In the genomic region with DNA sequence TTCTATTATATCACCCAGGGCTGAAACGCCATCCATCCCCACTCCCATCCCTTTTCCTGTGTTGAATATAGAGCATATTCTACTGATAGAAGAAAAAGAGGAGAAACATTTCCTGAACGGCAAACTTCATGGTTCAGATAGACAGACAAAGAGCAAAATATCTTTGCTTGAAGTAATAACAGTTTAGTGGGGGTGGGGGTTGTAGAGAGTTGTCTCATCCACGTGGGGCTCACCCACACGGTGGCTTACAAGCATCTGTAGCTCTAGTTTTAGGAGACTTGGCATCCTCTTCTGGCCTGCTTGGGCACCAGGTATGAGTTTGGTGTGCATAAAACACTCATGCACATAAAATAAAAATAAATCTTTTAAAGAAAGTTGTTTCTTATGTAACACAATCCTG, we compare ENCODE assay signal across 8 mouse cellular contexts. TPM values are rescaled to one million over a fixed set of nuclear protein-coding genes. Genes with fewer than 3 reads are reported as not detected.
DNase-seq lines count a peak whose midpoint lies in the region; ATAC-seq and TF ChIP-seq lines count a peak whose summit lies in the region.

No protein-coding gene starts in this region.

- peak overlapping the region; percentile 99 for H3K9ac ChIP-seq in kidney, embryonic 16.5 days (replicated peaks; ENCODE audit: low read length)
- H3K9ac ChIP-seq in hindbrain, embryonic 14.5 days, result peak overlapping the region; percentile 100
- peak overlapping the region; percentile 91 for H3K9ac ChIP-seq in midbrain, embryonic 15.5 days

- no peak for TF ChIP-seq CTCF in cortical plate, adult 2 months (IDR thresholded peaks at IDR 0.05; ENCODE audit: extremely low read depth, insufficient read depth, low read length)

- 32% methylated on average over 4 of the region's 4 CpGs for WGBS in kidney, embryonic 16.5 days
- 30% methylated on average over 4 of the region's 4 CpGs for WGBS in hindbrain, embryonic 14.5 days
- 22% methylated on average over 4 of the region's 4 CpGs for WGBS in midbrain, embryonic 15.5 days

- ATAC-seq in kidney, embryonic 16.5 days (ENCODE audit: low FRiP score, low TSS enrichment), result no peak
- ATAC-seq in hindbrain, embryonic 14.5 days (ENCODE audit: low FRiP score), result no peak
- no peak for ATAC-seq in midbrain, embryonic 15.5 days (replicated peaks)

- H3K4me3 ChIP-seq in kidney, embryonic 16.5 days (ENCODE audit: low read length), result peak overlapping the region; percentile 94
- peak overlapping the region; percentile 99 for H3K4me3 ChIP-seq in cortical plate, adult 2 months (ENCODE audit: insufficient read depth, low read length)
- peak overlapping the region; percentile 91 for H3K4me3 ChIP-seq in hindbrain, embryonic 14.5 days (replicated peaks; ENCODE audit: low read length)
- peak overlapping the region; percentile 63 for H3K4me3 ChIP-seq in midbrain, embryonic 15.5 days

- no peak for TF ChIP-seq POLR2A in cortical plate, adult 2 months (IDR thresholded peaks at IDR 0.05; ENCODE audit: extremely low read depth, insufficient read depth, low read length)

- DNase-seq in kidney, adult 8-10 months, result no peak
- DNase-seq in hindbrain, embryonic 14.5 days (ENCODE audit: low spot score), result no peak
- no peak for DNase-seq in layer of hippocampus, adult 9-11 months
- DNase-seq in urinary bladder, adult 2 months (ENCODE audit: low spot score), result no peak
- no peak for DNase-seq in ovary, postnatal 10 days (ENCODE audit: low spot score)

- peak overlapping the region; percentile 62; the same call in 1 of the 2 replicates for H3K27ac ChIP-seq in kidney, embryonic 16.5 days (ENCODE audit: low read length)
- peak overlapping the region; percentile 51; the same call in 1 of the 2 replicates for H3K27ac ChIP-seq in cortical plate, adult 2 months (ENCODE audit: insufficient read depth, low read length)
- H3K27ac ChIP-seq in hindbrain, embryonic 14.5 days, result peak overlapping the region; percentile 98
- H3K27ac ChIP-seq in midbrain, embryonic 15.5 days, result peak overlapping the region; percentile 91

- peak overlapping the region; percentile 87 for H3K4me2 ChIP-seq in kidney, embryonic 16.5 days (replicated peaks; ENCODE audit: low read depth, low read length)
- peak overlapping the region; percentile 80 for H3K4me2 ChIP-seq in hindbrain, embryonic 14.5 days (replicated peaks)
- H3K4me2 ChIP-seq in midbrain, embryonic 15.5 days, result peak overlapping the region; percentile 79

- 0 out of 2 replicates have a peak, but pooled peaks cover 3% of the 10 kb centered on the region for H3K36me3 ChIP-seq in kidney, embryonic 16.5 days (ENCODE audit: insufficient read depth, low read length)
- no peaks in the 10 kb centered on the region for H3K36me3 ChIP-seq in hindbrain, embryonic 14.5 days (replicated peaks; ENCODE audit: control insufficient read depth, insufficient read depth)
- H3K36me3 ChIP-seq in midbrain, embryonic 15.5 days (replicated peaks), result no peaks in the 10 kb centered on the region

- H3K4me1 ChIP-seq in kidney, embryonic 16.5 days (ENCODE audit: insufficient read depth, low read length), result peaks cover 40% of the 10 kb centered on the region
- no peaks in the 10 kb centered on the region for H3K4me1 ChIP-seq in cortical plate, adult 2 months (ENCODE audit: control insufficient read depth, insufficient read depth, low read length)
- peaks cover 18% of the 10 kb centered on the region for H3K4me1 ChIP-seq in hindbrain, embryonic 14.5 days (replicated peaks; ENCODE audit: control insufficient read depth, insufficient read depth, low read length)
- H3K4me1 ChIP-seq in midbrain, embryonic 15.5 days, result peaks cover 26% of the 10 kb centered on the region

- no peaks in the 10 kb centered on the region for H3K27me3 ChIP-seq in kidney, embryonic 16.5 days (ENCODE audit: insufficient read depth, low read length)
- H3K27me3 ChIP-seq in hindbrain, embryonic 14.5 days (ENCODE audit: control insufficient read depth, insufficient read depth, low read length), result no peaks in the 10 kb centered on the region
- no peaks in the 10 kb centered on the region for H3K27me3 ChIP-seq in midbrain, embryonic 15.5 days (replicated peaks)

- H3K9me3 ChIP-seq in kidney, embryonic 16.5 days (ENCODE audit: low read length), result no peaks in the 10 kb centered on the region
- no peaks in the 10 kb centered on the region for H3K9me3 ChIP-seq in hindbrain, embryonic 14.5 days (ENCODE audit: control insufficient read depth, low read length)
- no peaks in the 10 kb centered on the region for H3K9me3 ChIP-seq in midbrain, embryonic 15.5 days

RNA-seq across cellular contexts. Expression of a gene that starts 0.6 kb away (rescaled TPM):
- polyA plus RNA-seq in kidney, embryonic 16.5 days (2015; fragmentation: Nextera tagmentation; extraction: Ambion mirVana), result 1,506 and 1,750 TPM in 2 replicates
- 462 and 568 TPM in 2 replicates for polyA plus RNA-seq in cortical plate, adult 2 months (2012; rRNA removed)
- polyA plus RNA-seq in hindbrain, embryonic 14.5 days (2014; fragmentation: Nextera tagmentation; extraction: Ambion mirVana), result 5,328 and 5,854 TPM in 2 replicates
- polyA plus RNA-seq in midbrain, embryonic 15.5 days (2015; fragmentation: Nextera tagmentation; extraction: Ambion mirVana), result 4,117 and 4,750 TPM in 2 replicates
- polyA plus RNA-seq in urinary bladder, adult 2 months (2012; rRNA removed), result 471 and 572 TPM in 2 replicates

RNA-seq across cellular contexts. Expression of a gene that starts 59.4 kb away (rescaled TPM):
- polyA plus RNA-seq in kidney, embryonic 16.5 days (2015; fragmentation: Nextera tagmentation; extraction: Ambion mirVana), result 28.0 and 28.9 TPM in 2 replicates
- 80.4 and 87.7 TPM in 2 replicates for polyA plus RNA-seq in cortical plate, adult 2 months (2012; rRNA removed)
- 41.1 and 43.1 TPM in 2 replicates for polyA plus RNA-seq in hindbrain, embryonic 14.5 days (2014; fragmentation: Nextera tagmentation; extraction: Ambion mirVana)
- 38.1 and 42.8 TPM in 2 replicates for polyA plus RNA-seq in midbrain, embryonic 15.5 days (2015; fragmentation: Nextera tagmentation; extraction: Ambion mirVana)
- 69.2 and 75.1 TPM in 2 replicates for polyA plus RNA-seq in urinary bladder, adult 2 months (2012; rRNA removed)
